Mouse (Mus musculus) urinary bladder, adult 2 months (tissue): ENCODE measurements at regions not wholly inside any gene's neighbourhood (a gene's known extent, or its start where the extent isn't known, plus 50 kb on each side); places are given as distances from the start of the nearest gene placed in this dataset.

Experiments
- DNase-seq: peaks from one replicate; pipeline ENCODE4 v3.0.0; 2022; ENCODE audit warnings: low spot score

- DNase-seq = no peak
Observed at GRCm38 (mm10) chr6:147970162-147970608, 76.9 kb upstream of the Far2 start.

GRCm38 (mm10) chr6:147972552-147972951 lies 74.5 kb upstream of the Far2 start:
- DNase-seq = no peak

- DNase-seq = no peak
Observed at GRCm38 (mm10) chr6:147973059-147973458, 74.0 kb upstream of the Far2 start.

DNA sequence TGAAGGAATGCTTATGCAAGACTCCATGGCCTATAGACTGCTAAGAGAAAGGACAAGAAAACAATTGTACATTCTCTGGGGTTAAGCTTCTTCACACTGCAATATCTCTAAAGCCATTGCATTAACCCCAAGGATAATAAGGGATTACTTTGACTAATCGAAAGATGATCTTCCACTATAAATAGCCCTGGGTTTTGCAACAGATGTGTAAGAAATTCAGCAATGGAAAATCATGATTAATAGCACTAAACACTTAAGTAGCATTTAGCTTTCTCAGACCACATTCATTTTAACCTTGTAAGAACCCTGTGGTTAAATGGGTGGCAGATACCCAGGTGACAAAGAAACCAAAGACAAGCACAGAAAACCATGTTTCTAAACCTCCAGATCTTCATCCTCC lies 71.1 kb upstream of the Far2 start:
- no peak for DNase-seq

DNA sequence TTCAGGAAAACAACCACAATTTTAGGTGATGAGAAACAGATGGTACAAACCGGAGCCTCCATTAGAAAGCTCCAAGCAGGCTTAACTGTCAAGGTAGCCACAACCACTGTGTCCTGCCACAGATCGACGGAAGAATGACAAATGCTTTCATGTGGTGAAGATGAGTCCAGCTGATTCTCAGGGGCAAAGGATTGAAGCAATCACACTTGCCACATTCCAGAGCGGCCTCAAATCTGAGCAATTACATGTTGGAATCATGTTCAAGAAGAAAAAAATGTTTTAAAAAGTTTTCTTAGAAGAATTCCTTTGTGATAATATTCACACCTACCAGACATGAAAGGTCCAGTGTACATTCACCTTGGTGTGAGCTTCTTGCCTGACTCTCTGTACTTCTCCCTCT lies 57.7 kb upstream of the Far2 start:
- no peak for DNase-seq
